Mouse (Mus musculus): ENCODE data around the gene Zfp330.

Zfp330 gene

GRCm38 (mm10) chr8:82774093-82774422 is at the start of gene Zfp330:
TSS of gene Zfp330 (minus strand) at chr8:82774160.
- DNase-seq (ENCODE audit: low spot score in 2 of 2) = peak; percentile 95 to 96

- DNase-seq (ENCODE audit: low spot score in 2 of 2) = no peak
Observed at GRCm38 (mm10) chr8:82777945-82778344, 4.0 kb upstream of the Zfp330 start.

GRCm38 (mm10) chr8:82777406-82777805 is 3.4 kb upstream of the Zfp330 start:
- DNase-seq (ENCODE audit: low spot score in 2 of 2) = no peak

- peak in 1 of 2 experiments; percentile 33 for DNase-seq (ENCODE audit: low spot score in 2 of 2)
Observed at GRCm38 (mm10) chr8:82774482-82774881, 522 bp upstream of the Zfp330 start.

GRCm38 (mm10) chr8:82773332-82774092 is 448 bp downstream of the Zfp330 start:
- peak in 1 of 2 experiments; percentile 22 for DNase-seq (ENCODE audit: low spot score in 2 of 2)

GRCm38 (mm10) chr8:82770886-82771285 is 3.1 kb downstream of the Zfp330 start:
- no peak for DNase-seq (ENCODE audit: low spot score in 2 of 2)

GRCm38 (mm10) chr8:82759071-82759470 is 14.9 kb downstream of the Zfp330 start:
- no peak for DNase-seq (ENCODE audit: low spot score in 2 of 2)

- DNase-seq (ENCODE audit: low spot score in 2 of 2) = no peak
Observed at GRCm38 (mm10) chr8:82754946-82755345, 19.0 kb downstream of the Zfp330 start.

- DNase-seq (ENCODE audit: low spot score in 2 of 2) = no peak
Observed at GRCm38 (mm10) chr8:82746617-82747016, 27.3 kb downstream of the Zfp330 start.

GRCm38 (mm10) chr8:82743905-82744904 is 29.8 kb downstream of the Zfp330 start:
- DNase-seq (ENCODE audit: low spot score in 2 of 2) = peak; percentile 78 to 84
